Mouse (Mus musculus): Measurements from ENCODE around the gene Gabrr2. TPM values are rescaled to one million over a fixed set of nuclear protein-coding genes. Genes with fewer than 3 reads are reported as not detected.

Gene Gabrr2
- polyA plus RNA-seq, 1 experiment from 2014 or later = 0.39 TPM

DNA sequence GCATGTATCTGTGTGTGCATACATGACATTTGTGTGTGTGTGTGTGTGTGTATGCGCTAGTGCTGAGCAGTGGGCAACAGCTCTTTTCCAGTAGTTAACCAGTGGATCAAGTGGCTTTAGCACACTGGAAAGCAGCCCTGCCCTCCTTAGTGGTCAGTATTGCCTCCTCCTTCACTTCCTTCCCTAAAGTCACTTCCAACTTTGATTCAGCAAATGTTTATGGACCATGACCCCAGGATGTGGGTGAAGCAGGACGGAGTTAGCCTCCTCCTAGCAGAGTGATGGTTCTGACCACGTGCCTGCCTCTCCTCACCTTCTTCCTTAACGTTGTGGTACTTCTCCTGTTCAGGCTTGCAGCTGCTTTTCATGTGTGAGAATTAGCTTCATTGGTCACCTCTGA lies 23.0 kb upstream of the Gabrr2 start:
- Histone ChIP-seq H3K9ac (ENCODE audit: low read depth, low read length) (no peak overlapping the region), H3K4me2 (replicated peaks; ENCODE audit: low read depth, low read length) (no peak overlapping the region), H3K9me3 (ENCODE audit: control insufficient read depth, low read length) (no peaks in the 10 kb centered on the region), H3K4me1 (replicated peaks; ENCODE audit: control insufficient read depth, insufficient read depth, low read length) (no peaks in the 10 kb centered on the region), H3K4me3 (ENCODE audit: low read depth, low read length) (no peak overlapping the region), H3K36me3 (ENCODE audit: control insufficient read depth, insufficient read depth, low read length) (peaks cover 4% of the 10 kb centered on the region; the same call in 1 of the 2 replicates), H3K27me3 (ENCODE audit: control insufficient read depth, insufficient read depth, low read length) (no peaks in the 10 kb centered on the region), H3K27ac (ENCODE audit: low read depth, low read length) (no peak overlapping the region)
- ATAC-seq (ENCODE audit: low FRiP score) = no peak
- DNase-seq (ENCODE audit: low spot score) = no peak
- WGBS = 86% methylated on average over 4 of the region's 4 CpGs

DNA sequence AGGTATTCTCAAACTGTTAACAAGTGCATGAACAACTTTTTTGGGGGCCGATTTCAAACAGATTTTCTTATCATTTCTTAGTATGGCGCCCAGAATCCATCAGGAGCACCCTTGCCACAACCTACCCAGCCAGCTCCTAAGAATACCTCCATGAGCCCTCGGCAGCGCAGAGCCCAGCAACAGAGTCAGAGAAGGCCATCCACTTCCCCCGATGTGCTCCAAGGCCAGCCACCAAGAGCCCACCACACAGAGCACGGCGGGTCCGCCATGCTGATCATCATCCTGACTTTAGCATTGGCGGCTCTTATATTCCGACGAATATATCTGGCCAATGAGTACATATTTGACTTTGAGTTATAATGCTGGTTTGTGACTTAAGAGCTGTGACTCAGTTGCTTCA lies 13.2 kb upstream of the Gabrr2 start:
- ATAC-seq (ENCODE audit: low FRiP score) = no peak
- H3K36me3 ChIP-seq (ENCODE audit: control insufficient read depth, insufficient read depth, low read length) = peaks cover 7% of the 10 kb centered on the region
- H3K27ac ChIP-seq (ENCODE audit: low read depth, low read length) = no peak overlapping the region
- no peaks in the 10 kb centered on the region for H3K27me3 ChIP-seq (ENCODE audit: control insufficient read depth, insufficient read depth, low read length)
- no peak overlapping the region for H3K4me3 ChIP-seq (ENCODE audit: low read depth, low read length)
- no peak overlapping the region for H3K4me2 ChIP-seq (replicated peaks; ENCODE audit: low read depth, low read length)
- no peaks in the 10 kb centered on the region for H3K9me3 ChIP-seq (ENCODE audit: control insufficient read depth, low read length)
- no peak overlapping the region for H3K9ac ChIP-seq (ENCODE audit: low read depth, low read length)
- 96% methylated on average over 11 of the region's 11 CpGs for WGBS
- DNase-seq (ENCODE audit: low spot score) = no peak
- no peaks in the 10 kb centered on the region for H3K4me1 ChIP-seq (replicated peaks; ENCODE audit: control insufficient read depth, insufficient read depth, low read length)

- ATAC-seq (ENCODE audit: low FRiP score) (no peak), DNase-seq (ENCODE audit: low spot score) (no peak)
- Histone ChIP-seq H3K4me3 (ENCODE audit: low read depth, low read length) (no peak overlapping the region), H3K27me3 (ENCODE audit: control insufficient read depth, insufficient read depth, low read length) (no peaks in the 10 kb centered on the region), H3K36me3 (ENCODE audit: control insufficient read depth, insufficient read depth, low read length) (peaks cover 4% of the 10 kb centered on the region; the same call in 1 of the 2 replicates), H3K27ac (ENCODE audit: low read depth, low read length) (no peak overlapping the region), H3K4me2 (replicated peaks; ENCODE audit: low read depth, low read length) (no peak overlapping the region), H3K4me1 (replicated peaks; ENCODE audit: control insufficient read depth, insufficient read depth, low read length) (no peaks in the 10 kb centered on the region), H3K9me3 (ENCODE audit: control insufficient read depth, low read length) (no peaks in the 10 kb centered on the region), H3K9ac (ENCODE audit: low read depth, low read length) (no peak overlapping the region)
- WGBS = 91% methylated on average over 3 of the region's 3 CpGs
Observed at GRCm38 (mm10) chr4:33052055-33052454, 10.7 kb upstream of the Gabrr2 start.

GRCm38 (mm10) chr4:33052650-33053049 lies 10.1 kb upstream of the Gabrr2 start:
- DNase-seq (ENCODE audit: low spot score) = peak; percentile 19
- Histone ChIP-seq H3K36me3 (ENCODE audit: control insufficient read depth, insufficient read depth, low read length) (peaks cover 4% of the 10 kb centered on the region; the same call in 1 of the 2 replicates), H3K4me1 (replicated peaks; ENCODE audit: control insufficient read depth, insufficient read depth, low read length) (no peaks in the 10 kb centered on the region), H3K4me3 (ENCODE audit: low read depth, low read length) (no peak overlapping the region), H3K9ac (ENCODE audit: low read depth, low read length) (no peak overlapping the region), H3K4me2 (replicated peaks; ENCODE audit: low read depth, low read length) (no peak overlapping the region), H3K27ac (ENCODE audit: low read depth, low read length) (no peak overlapping the region), H3K27me3 (ENCODE audit: control insufficient read depth, insufficient read depth, low read length) (no peaks in the 10 kb centered on the region), H3K9me3 (ENCODE audit: control insufficient read depth, low read length) (no peaks in the 10 kb centered on the region)
- no peak for ATAC-seq (ENCODE audit: low FRiP score)
- 86% methylated on average over 5 of the region's 5 CpGs for WGBS

- Histone ChIP-seq H3K4me3 (ENCODE audit: low read depth, low read length) (no peak overlapping the region), H3K27me3 (ENCODE audit: control insufficient read depth, insufficient read depth, low read length) (no peaks in the 10 kb centered on the region), H3K36me3 (ENCODE audit: control insufficient read depth, insufficient read depth, low read length) (peaks cover 4% of the 10 kb centered on the region; the same call in 1 of the 2 replicates), H3K4me2 (replicated peaks; ENCODE audit: low read depth, low read length) (no peak overlapping the region), H3K9ac (ENCODE audit: low read depth, low read length) (no peak overlapping the region), H3K9me3 (ENCODE audit: control insufficient read depth, low read length) (no peaks in the 10 kb centered on the region), H3K4me1 (replicated peaks; ENCODE audit: control insufficient read depth, insufficient read depth, low read length) (no peaks in the 10 kb centered on the region), H3K27ac (ENCODE audit: low read depth, low read length) (no peak overlapping the region)
- DNase-seq (ENCODE audit: low spot score) (no peak), ATAC-seq (ENCODE audit: low FRiP score) (no peak)
Observed at GRCm38 (mm10) chr4:33054426-33054825, 8.4 kb upstream of the Gabrr2 start.

- no peaks in the 10 kb centered on the region for H3K9me3 ChIP-seq (ENCODE audit: control insufficient read depth, low read length)
- no peak overlapping the region for H3K9ac ChIP-seq (ENCODE audit: low read depth, low read length)
- ATAC-seq (ENCODE audit: low FRiP score) (no peak), DNase-seq (ENCODE audit: low spot score) (no peak)
- H3K27ac ChIP-seq (ENCODE audit: low read depth, low read length) = no peak overlapping the region
- H3K27me3 ChIP-seq (ENCODE audit: control insufficient read depth, insufficient read depth, low read length) = no peaks in the 10 kb centered on the region
- no peak overlapping the region for H3K4me3 ChIP-seq (ENCODE audit: low read depth, low read length)
- WGBS = 90% methylated on average over 1 of the region's 1 CpGs
- H3K4me1 ChIP-seq (replicated peaks; ENCODE audit: control insufficient read depth, insufficient read depth, low read length) = no peaks in the 10 kb centered on the region
- H3K4me2 ChIP-seq (replicated peaks; ENCODE audit: low read depth, low read length) = no peak overlapping the region
- H3K36me3 ChIP-seq (ENCODE audit: control insufficient read depth, insufficient read depth, low read length) = peaks cover 4% of the 10 kb centered on the region; the same call in 1 of the 2 replicates
Observed at GRCm38 (mm10) chr4:33056317-33056716, 6.5 kb upstream of the Gabrr2 start.

DNA sequence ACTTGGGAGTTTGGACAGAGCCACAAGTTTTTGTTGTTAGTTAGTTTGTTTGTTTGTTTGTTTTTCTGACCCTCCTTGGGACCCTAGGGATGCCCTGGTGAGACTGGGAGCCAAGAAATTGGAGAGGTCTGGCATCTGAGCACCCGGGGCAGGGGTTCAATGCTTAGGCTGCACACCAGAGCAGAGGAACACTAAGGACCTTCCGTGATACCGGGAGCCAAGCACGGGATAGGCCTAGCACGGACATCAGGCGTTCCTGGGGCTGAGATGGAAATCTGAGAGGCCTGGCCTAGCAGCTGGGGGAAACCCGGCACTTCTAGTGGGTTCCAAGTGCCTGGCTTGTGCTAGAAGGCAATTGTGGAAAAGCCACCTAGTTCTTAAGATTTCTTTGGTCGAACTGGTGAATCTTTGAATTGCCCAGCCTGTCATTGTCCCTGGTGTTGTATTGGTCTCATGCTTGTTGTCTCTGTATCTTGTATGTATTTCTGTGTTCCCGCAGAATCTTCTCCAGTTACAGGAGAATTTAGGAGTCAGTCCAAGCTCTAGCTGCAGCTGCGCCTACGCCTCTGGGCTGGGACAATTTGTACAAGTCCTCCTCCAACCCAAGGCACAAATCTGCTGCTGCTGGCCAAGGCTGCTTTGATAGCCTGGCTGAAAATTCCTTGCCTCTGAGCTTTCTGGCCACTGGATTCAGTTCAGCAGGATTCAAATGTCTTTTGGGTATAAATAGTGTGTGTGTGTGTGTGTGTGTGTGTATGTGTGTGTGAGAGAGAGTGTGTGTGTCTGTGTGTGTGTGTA lies 4.7 kb upstream of the Gabrr2 start:
- DNase-seq (ENCODE audit: low spot score) = no peak
- Histone ChIP-seq H3K36me3 (ENCODE audit: control insufficient read depth, insufficient read depth, low read length) (no peaks in the 10 kb centered on the region), H3K4me1 (replicated peaks; ENCODE audit: control insufficient read depth, insufficient read depth, low read length) (no peaks in the 10 kb centered on the region), H3K27ac (ENCODE audit: low read depth, low read length) (no peak overlapping the region), H3K9me3 (ENCODE audit: control insufficient read depth, low read length) (no peaks in the 10 kb centered on the region), H3K9ac (ENCODE audit: low read depth, low read length) (no peak overlapping the region), H3K4me3 (ENCODE audit: low read depth, low read length) (no peak overlapping the region), H3K27me3 (ENCODE audit: control insufficient read depth, insufficient read depth, low read length) (no peaks in the 10 kb centered on the region), H3K4me2 (replicated peaks; ENCODE audit: low read depth, low read length) (no peak overlapping the region)
- 79% methylated on average over 11 of the region's 11 CpGs for WGBS
- no peak for ATAC-seq (ENCODE audit: low FRiP score)

DNA sequence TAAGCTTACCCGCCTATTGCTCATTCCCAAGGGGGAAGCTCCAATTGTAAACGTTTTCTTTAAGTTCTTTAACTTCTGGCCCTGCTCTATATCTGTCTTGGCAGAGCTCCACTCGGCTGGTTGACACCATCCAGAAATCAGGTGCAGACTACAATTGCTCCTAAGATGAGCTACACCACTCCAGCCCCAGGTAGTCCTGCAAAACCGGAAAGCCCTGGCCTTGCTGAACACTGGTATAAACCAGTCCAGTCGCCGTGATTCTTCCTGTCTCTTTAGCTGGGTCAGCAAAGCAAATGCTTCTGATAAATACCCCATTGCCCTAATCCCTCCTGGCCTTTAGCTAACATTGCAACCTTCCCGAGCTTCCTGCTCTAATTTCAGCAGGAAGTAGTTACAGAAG lies 1.6 kb upstream of the Gabrr2 start:
- DNase-seq (ENCODE audit: low spot score) (no peak), ATAC-seq (ENCODE audit: low FRiP score) (no peak)
- H3K9ac ChIP-seq (ENCODE audit: low read depth, low read length) = no peak overlapping the region
- WGBS = 60% methylated on average over 7 of the region's 7 CpGs
- no peak overlapping the region for H3K27ac ChIP-seq (ENCODE audit: low read depth, low read length)
- no peak overlapping the region for H3K4me2 ChIP-seq (replicated peaks; ENCODE audit: low read depth, low read length)
- no peaks in the 10 kb centered on the region for H3K36me3 ChIP-seq (ENCODE audit: control insufficient read depth, insufficient read depth, low read length)
- no peaks in the 10 kb centered on the region for H3K27me3 ChIP-seq (ENCODE audit: control insufficient read depth, insufficient read depth, low read length)
- no peaks in the 10 kb centered on the region for H3K9me3 ChIP-seq (ENCODE audit: control insufficient read depth, low read length)
- no peaks in the 10 kb centered on the region for H3K4me1 ChIP-seq (replicated peaks; ENCODE audit: control insufficient read depth, insufficient read depth, low read length)
- H3K4me3 ChIP-seq (ENCODE audit: low read depth, low read length) = no peak overlapping the region

GRCm38 (mm10) chr4:33064986-33065385 lies 2.2 kb downstream of the Gabrr2 start:
- Histone ChIP-seq H3K4me3 (ENCODE audit: low read depth, low read length) (no peak overlapping the region), H3K27ac (ENCODE audit: low read depth, low read length) (no peak overlapping the region), H3K27me3 (ENCODE audit: control insufficient read depth, insufficient read depth, low read length) (no peaks in the 10 kb centered on the region), H3K36me3 (ENCODE audit: control insufficient read depth, insufficient read depth, low read length) (no peaks in the 10 kb centered on the region), H3K9me3 (ENCODE audit: control insufficient read depth, low read length) (no peaks in the 10 kb centered on the region), H3K4me1 (replicated peaks; ENCODE audit: control insufficient read depth, insufficient read depth, low read length) (no peaks in the 10 kb centered on the region), H3K4me2 (replicated peaks; ENCODE audit: low read depth, low read length) (no peak overlapping the region), H3K9ac (ENCODE audit: low read depth, low read length) (no peak overlapping the region)
- no peak for DNase-seq (ENCODE audit: low spot score)
- WGBS = 78% methylated on average over 6 of the region's 6 CpGs
- no peak for ATAC-seq (ENCODE audit: low FRiP score)

Measured in hindbrain, embryonic 11.5 days (tissue).